Mouse (Mus musculus) thymus, adult 2 months (tissue): ENCODE data around the gene Gm7137. TPM values are rescaled to one million over a fixed set of nuclear protein-coding genes. Genes with fewer than 3 reads are reported as not detected.
"Not testable (repeated sequence)": the region's sequence is repeated elsewhere in the genome, so short reads cannot be mapped to it uniquely, and the experiment has no call there.

ENCODE experiments used
- DNase-seq: peaks from one replicate; pipeline ENCODE4 v3.0.0; 2021
- H3K27ac ChIP-seq: fragments of 200-500 bp; 2 replicates; pipeline ENCODE4 v1.5.1; 2012; ENCODE audit warnings: low read length, control low read depth; ENCODE audit not compliant: control insufficient read depth, insufficient read depth
- H3K27me3 ChIP-seq: fragments of 200-500 bp; 2 replicates; pipeline ENCODE4 v1.6.1; 2012; ENCODE audit warnings: mild to moderate bottlenecking, low read length, moderate library complexity, mixed read lengths; ENCODE audit not compliant: control insufficient read depth, insufficient read depth
- H3K36me3 ChIP-seq: fragments of 200-500 bp; 2 replicates; pipeline ENCODE4 v1.6.1; 2012; ENCODE audit warnings: mild to moderate bottlenecking, low read length, moderate library complexity; ENCODE audit not compliant: control insufficient read depth, insufficient read depth
- H3K4me1 ChIP-seq: fragments of 200-500 bp; replicated peaks from 2 replicates; pipeline ENCODE4 v1.6.1; 2012; ENCODE audit warnings: low read length; ENCODE audit not compliant: control insufficient read depth, insufficient read depth
- H3K4me3 ChIP-seq: fragments of 200-500 bp; 2 replicates; pipeline ENCODE4 v1.5.1; 2012; ENCODE audit warnings: mild to moderate bottlenecking, low read length, control low read depth, moderate library complexity; ENCODE audit not compliant: control insufficient read depth, insufficient read depth
- CTCF ChIP-seq: fragments of 200-500 bp; IDR thresholded peaks from 2 replicates; pipeline ENCODE4 v1.5.1; 2012; ENCODE audit warnings: mild to moderate bottlenecking, control low read depth, low read length, moderate library complexity, borderline replicate concordance; ENCODE audit not compliant: control insufficient read depth, poor library complexity, insufficient read depth; ENCODE audit errors: extremely low read depth
- POLR2A ChIP-seq: fragments of 200-500 bp; IDR thresholded peaks from 2 replicates; pipeline ENCODE4 v1.6.1; 2012; ENCODE audit warnings: mild to moderate bottlenecking, low read length, control low read depth, moderate library complexity; ENCODE audit not compliant: control insufficient read depth, poor library complexity, insufficient read depth; ENCODE audit errors: extremely low read depth
- WGBS: fragments of 180-500 bp; shearing (Covaris S2); methylation state at CpG from one replicate; pipeline ENCODE4 v1.1.7; 2018; 5-methylcytosine and 5-hydroxymethylcytosine counted together
- polyA plus RNA-seq: library from polyadenylated mRNA; depleted of rRNA; stranded (reverse); fragments of >200 nt; gene quantifications from 2 replicates; pipeline ENCODE4 v1.2.3, GENCODE M21; 2012

Gm7137 gene
- polyA plus RNA-seq, 1 experiment = not detected

DNA sequence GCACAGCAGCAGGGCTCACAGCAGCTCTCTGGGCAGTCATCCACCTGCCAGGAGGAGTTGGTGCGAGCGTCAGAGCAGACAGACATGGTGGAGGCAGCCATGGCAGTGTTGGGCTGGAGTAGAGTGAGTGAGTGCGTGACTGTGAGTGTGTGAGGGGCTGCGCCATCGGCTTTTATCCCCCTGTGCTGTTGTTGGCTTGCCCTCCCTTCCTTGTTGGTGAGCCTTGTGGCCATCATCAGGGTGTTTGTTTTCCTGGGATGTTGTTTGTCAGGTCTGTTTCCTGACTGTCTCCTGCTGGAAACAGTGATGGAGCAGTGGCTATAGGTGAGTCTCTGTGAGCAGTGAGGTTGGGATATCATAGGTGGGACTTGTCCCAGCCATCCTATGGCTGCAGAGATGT is 23.7 kb upstream of the Gm7137 start, which contains the start of gene Gm9507:
Gene Gm9507 (minus strand): TSS at position 101 of the 400 bp plus-strand sequence.
- no peak for DNase-seq
- H3K27me3 ChIP-seq = no peaks in the 10 kb centered on the region
- no peaks in the 10 kb centered on the region for H3K36me3 ChIP-seq
- no peaks in the 10 kb centered on the region for H3K4me1 ChIP-seq
- TF ChIP-seq POLR2A (no peak), CTCF (no peak)
- no peak within 1 kb of the TSS for H3K4me3 ChIP-seq
- WGBS = 68% methylated on average over 5 of the region's 5 CpGs
- no peak within 1 kb of the TSS for H3K27ac ChIP-seq

DNA sequence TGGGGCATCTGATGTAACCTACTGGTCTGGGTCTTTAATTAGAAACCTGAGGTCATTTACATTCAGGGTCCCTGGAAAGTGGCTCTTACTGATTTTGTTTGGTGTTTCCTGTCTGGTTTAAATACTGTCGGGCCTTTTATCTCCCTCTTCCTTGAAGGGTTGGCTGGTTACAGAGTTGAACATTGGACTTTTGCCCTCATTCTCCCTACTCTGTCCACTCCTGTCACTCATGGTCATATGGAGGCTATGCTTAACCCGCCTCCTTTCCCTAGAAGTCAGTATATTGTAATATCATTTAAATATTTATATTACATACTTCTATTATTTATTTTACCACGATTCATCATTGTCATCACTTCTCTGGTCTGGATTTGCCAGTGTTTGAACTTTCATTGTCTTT is 16.1 kb upstream of the Gm7137 start:
- WGBS = 74% methylated on average over 3 of the region's 3 CpGs
- Histone ChIP-seq H3K27ac (no peak overlapping the region), H3K4me1 (no peaks in the 10 kb centered on the region), H3K4me3 (no peak overlapping the region), H3K27me3 (no peaks in the 10 kb centered on the region), H3K36me3 (no peaks in the 10 kb centered on the region)
- TF ChIP-seq CTCF = no peak
- no peak for TF ChIP-seq POLR2A
- no peak for DNase-seq

DNA sequence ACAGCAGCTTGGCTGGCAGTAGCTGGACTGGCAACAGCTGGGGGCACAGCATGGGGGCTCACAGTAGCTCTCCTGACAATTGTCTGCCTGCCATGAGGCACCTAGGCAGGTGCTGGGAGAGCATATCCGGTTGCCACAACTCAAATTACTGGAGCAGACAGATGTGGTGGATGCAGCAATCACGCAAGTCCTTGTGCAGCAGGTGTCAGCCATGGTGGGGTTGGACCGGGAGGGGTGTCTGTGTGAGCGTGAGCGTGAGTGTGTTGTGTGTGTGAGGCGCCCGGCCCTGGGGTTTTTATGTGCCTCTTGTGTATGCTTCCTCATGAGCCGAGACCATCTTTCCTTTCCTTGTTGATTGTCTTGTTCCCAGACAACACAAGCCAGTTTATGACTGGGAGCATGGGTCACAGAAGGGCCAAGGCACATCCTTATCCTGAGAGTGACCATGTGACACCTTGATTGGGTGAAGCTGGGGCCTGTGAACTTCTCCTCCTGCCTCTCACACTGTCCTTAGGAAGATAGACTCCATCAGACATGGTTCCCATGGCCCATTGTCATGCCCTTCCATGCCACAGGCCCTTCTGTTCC is 11.0 kb upstream of the Gm7137 start, which contains the start of gene Gm19668:
Gene Gm19668 (minus strand): TSS at position 213 of the 588 bp plus-strand sequence.
- no peak within 1 kb of the TSS for H3K4me3 ChIP-seq
- no peaks in the 10 kb centered on the region for H3K4me1 ChIP-seq
- H3K27ac ChIP-seq = no peak within 1 kb of the TSS
- DNase-seq = no peak
- no peaks in the 10 kb centered on the region for H3K27me3 ChIP-seq
- no peaks in the 10 kb centered on the region for H3K36me3 ChIP-seq
- 85% methylated on average over 8 of the region's 8 CpGs for WGBS
- TF ChIP-seq CTCF (no peak), POLR2A (no peak)

DNA sequence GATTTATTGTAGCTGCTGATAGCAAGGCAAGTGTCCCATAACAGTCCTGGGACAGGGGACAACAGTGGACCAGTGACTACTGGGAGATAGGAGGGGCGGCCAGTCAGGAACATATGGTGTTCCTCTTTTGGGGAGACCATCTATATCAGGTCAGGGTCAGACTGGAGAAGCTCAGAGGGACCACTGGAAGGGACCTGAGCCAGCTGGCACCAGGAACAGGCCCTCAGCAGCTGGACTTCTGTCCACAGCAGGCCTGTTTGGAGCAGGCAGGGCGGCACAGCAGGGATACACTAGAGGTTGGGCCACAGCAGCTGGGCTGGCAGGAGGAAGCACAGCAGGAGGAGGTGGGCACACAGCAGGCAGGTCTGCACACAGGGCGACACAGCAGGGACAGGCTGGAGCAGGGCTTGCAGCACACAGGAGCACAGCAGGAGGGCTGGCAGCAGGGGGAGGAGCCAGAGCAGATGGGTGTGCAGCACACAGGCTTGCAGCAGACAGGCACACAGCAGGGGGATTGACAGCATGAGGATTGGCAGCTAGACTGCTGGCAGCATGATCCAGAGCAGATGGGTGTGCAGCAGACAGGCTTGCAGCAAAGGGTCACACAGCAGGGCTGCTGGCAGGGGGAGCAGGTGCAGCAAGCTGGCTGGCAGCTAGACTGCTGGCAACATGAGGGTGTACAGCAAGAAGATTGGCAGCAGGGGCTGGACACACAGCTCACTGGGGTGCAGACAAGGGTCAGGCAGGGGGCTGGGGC is 10.3 kb upstream of the Gm7137 start:
- H3K4me1 ChIP-seq, H3K27me3 ChIP-seq, DNase-seq, H3K36me3 ChIP-seq, H3K27ac ChIP-seq, H3K4me3 ChIP-seq: not testable (repeated sequence)
- WGBS = 54% methylated on average over 3 of the region's 3 CpGs

DNA sequence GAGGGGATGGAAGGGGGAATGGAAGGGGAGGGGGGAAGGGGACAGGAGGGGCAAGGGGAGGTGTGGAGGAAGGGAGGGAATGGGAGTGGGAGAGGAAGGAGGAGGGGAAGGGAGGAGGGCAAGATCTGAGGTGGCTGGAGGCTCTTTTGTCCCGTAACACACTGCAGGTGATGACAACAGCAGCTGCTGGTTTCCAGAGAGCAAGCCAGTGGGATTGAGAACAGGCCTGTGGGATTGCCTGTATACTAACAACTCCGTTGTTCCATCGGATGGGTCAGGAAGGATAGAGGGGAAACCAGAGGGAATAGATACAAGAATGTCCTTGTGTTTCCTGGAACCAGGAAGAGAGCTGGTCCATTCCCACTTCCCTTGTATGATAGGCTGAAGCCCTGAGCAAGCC is 9.7 kb upstream of the Gm7137 start:
- no peaks in the 10 kb centered on the region for H3K27me3 ChIP-seq

DNA sequence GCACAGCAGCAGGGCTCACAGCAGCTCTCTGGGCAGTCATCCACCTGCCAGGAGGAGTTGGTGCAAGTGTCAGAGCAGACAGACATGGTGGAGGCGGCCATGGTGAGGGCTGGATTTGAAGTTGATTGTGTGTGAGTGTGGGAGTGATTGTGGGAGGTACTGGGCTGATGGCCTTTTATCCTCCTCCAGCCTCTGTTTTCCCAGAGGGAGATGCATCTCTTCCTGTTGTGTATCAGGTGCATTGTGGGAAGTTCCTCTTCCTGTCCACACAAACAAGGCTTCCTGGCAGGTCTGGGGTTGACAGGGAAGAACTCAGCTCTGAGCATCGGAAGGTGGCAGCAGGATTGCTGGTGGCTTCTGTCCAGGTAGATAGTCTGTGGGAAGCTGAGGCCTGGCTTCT is 7.0 kb upstream of the Gm7137 start, which contains the start of gene Gm9639:
Gene Gm9639 (minus strand): TSS at position 101 of the 400 bp plus-strand sequence.
- DNase-seq = no peak

More for the DNA sequence above, 9.7 kb upstream of the Gm7137 start:
- Histone ChIP-seq H3K4me3 (no peak overlapping the region), H3K36me3 (no peaks in the 10 kb centered on the region), H3K4me1 (no peaks in the 10 kb centered on the region), H3K27ac (no peak overlapping the region)
- no peak for TF ChIP-seq POLR2A
- TF ChIP-seq CTCF = no peak
- no peak for DNase-seq
- WGBS = 58% methylated on average over 3 of the region's 3 CpGs

DNA sequence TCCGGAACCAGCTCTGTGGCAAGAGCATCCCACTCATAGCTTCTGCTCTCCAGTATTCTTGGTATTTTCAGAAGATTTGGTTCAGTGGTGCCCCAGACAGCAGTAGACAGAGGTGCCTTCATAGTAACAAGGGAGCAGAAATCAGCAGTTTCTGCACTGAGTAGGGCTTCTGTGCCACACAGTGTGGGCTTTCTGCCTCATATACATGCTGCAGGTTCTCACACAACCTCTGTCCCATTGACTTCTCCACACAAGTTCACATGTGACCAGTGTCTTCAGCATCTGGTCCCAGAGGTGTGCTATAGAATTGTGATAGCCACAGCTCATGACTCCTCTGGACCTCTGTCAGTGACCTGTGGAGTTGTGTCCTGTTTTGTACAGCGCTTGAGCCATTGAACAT is 621 bp upstream of the Gm7137 start:
- H3K4me1 ChIP-seq = no peaks in the 10 kb centered on the region
- H3K27ac ChIP-seq = no peak overlapping the region
- TF ChIP-seq POLR2A = no peak
- TF ChIP-seq CTCF = no peak
- no peak for DNase-seq
- H3K36me3 ChIP-seq = no peaks in the 10 kb centered on the region
- no peaks in the 10 kb centered on the region for H3K27me3 ChIP-seq
- no peak overlapping the region for H3K4me3 ChIP-seq
- WGBS = 85% methylated on average over 2 of the region's 2 CpGs

More for the DNA sequence above, 7.0 kb upstream of the Gm7137 start, which contains the start of gene Gm9639:
- no peak for TF ChIP-seq CTCF
- no peak for TF ChIP-seq POLR2A
- Histone ChIP-seq H3K4me3 (no peak within 1 kb of the TSS), H3K27me3 (no peaks in the 10 kb centered on the region), H3K27ac (no peak within 1 kb of the TSS), H3K36me3 (no peaks in the 10 kb centered on the region), H3K4me1 (no peaks in the 10 kb centered on the region)
- 56% methylated on average over 2 of the region's 2 CpGs for WGBS

DNA sequence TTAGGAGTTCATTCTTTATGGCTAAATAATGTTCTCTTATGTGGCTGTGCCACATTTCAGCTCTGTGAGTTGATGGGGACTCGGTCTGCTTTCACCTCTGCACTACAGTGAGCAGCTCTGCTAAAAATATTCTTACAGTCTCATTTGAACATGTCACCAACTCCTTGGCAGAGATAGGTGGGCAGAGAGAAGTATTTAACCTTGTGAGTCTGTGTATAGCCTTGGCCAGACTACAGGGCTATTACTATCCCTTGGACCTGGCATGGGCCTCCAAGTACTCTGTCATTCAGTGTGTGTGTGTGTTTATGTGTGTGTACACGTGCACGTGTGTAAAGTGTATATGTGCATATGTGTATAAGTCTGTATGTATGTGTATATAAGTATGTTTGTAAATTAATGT is 4.6 kb downstream of the Gm7137 start:
- not testable (repeated sequence) for DNase-seq, H3K4me3 ChIP-seq, H3K36me3 ChIP-seq, H3K27me3 ChIP-seq, H3K4me1 ChIP-seq, H3K27ac ChIP-seq
- WGBS = 90% methylated on average over 2 of the region's 3 CpGs

DNA sequence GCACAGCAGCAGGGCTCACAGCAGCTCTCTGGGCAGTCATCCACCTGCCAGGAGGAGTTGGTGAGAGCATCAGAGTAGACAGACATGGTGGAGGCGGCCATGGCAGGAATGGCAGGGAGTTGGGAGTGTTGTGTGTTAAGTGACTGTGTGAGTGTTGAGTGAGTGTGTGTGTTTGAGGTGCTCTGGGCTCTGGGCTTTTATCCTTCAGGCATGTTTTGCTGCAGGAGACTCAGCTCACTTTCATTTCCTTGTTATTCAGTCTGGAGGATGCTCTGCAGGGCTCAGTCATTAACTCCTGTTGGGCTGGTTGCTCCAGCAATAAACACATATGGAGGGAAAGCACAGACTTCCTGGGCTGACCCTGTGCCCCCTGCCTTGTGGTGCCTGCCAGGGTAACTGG is 5.6 kb downstream of the Gm7137 start, which contains the start of gene Gm3250:
Gene Gm3250 (minus strand): TSS at position 101 of the 400 bp plus-strand sequence.
- 50% methylated on average over 1 of the region's 1 CpGs for WGBS

DNA sequence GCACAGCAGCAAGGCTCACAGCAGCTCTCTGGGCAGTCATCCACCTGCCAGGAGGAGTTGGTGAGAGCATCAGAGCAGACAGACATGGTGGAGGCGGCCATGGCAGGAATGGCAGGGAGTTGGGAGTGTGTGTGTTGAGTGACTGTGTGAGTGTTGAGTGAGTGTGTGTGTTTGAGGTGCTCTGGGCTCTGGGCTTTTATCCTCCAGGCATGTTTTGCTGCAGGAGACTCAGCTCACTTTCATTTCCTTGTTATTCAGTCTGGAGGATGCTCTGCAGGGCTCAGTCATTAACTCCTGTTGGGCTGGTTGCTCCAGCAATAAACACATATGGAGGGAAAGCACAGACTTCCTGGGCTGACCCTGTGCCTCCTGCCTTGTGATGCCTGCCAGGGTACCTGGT is 11.2 kb downstream of the Gm7137 start, which contains the start of gene Gm7138:
Gene Gm7138 (minus strand): TSS at position 101 of the 400 bp plus-strand sequence.
- not testable (repeated sequence) for H3K27ac ChIP-seq, DNase-seq, H3K27me3 ChIP-seq, H3K4me1 ChIP-seq, H3K36me3 ChIP-seq, H3K4me3 ChIP-seq
- WGBS = 88% methylated on average over 1 of the region's 1 CpGs

More for the DNA sequence above, 5.6 kb downstream of the Gm7137 start, which contains the start of gene Gm3250:
- DNase-seq, H3K4me3 ChIP-seq, H3K27ac ChIP-seq, H3K36me3 ChIP-seq, H3K27me3 ChIP-seq, H3K4me1 ChIP-seq: not testable (repeated sequence)
